ENCODE assay signal across 26 mouse cellular contexts in the genomic region with DNA sequence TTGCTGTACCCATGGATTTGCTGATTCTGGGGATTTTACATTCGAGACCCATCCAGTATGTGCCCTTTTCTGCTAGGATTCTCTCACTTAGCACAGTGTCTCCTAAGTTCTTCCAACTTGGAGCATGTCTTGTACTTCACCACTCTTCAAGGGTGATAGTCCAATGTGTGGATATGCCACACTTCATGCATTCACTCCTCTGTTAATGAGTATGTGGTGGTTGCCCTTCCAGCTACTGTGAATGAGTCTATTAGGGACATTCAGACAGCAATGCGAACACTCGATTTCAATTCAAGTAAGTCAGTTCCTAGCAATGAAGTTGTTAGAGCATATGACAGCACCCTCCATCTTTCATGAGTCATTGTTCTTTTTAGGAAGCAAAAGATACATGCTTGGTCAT. TPM values are rescaled to one million over a fixed set of nuclear protein-coding genes. Genes with fewer than 3 reads are reported as not detected.
DNase-seq lines count a peak whose midpoint lies in the region; ATAC-seq and TF ChIP-seq lines count a peak whose summit lies in the region.
"Had no signal": no experiment of that assay in that cellular context is flagged by ENCODE, and none has a peak within 500 bp of the region (broad histone marks: within the 10 kb centered on the region; RNA-seq: fewer than 3 reads in every experiment).

No protein-coding gene starts in this region.

- WGBS in heart, adult 2 months, result 92% methylated on average over 3 of the region's 3 CpGs
- 90% methylated on average over 3 of the region's 3 CpGs for WGBS in kidney, embryonic 15.5 days
- WGBS in kidney, postnatal 0 days, result 83% methylated on average over 3 of the region's 3 CpGs

- peaks cover 4% of the 10 kb centered on the region for H3K36me3 ChIP-seq in heart, adult 2 months (ENCODE audit: control insufficient read depth, insufficient read depth, low read length)
- H3K36me3 ChIP-seq in kidney, embryonic 15.5 days, result peaks cover 72% of the 10 kb centered on the region
- peaks cover 32% of the 10 kb centered on the region for H3K36me3 ChIP-seq in kidney, postnatal 0 days (ENCODE audit: insufficient read depth, low read length)
- H3K36me3 ChIP-seq: forebrain, embryonic 12.5 days; forebrain, embryonic 15.5 days; hindbrain, embryonic 12.5 days; hindbrain, embryonic 15.5 days had no signal

- no peak overlapping the region for H3K27ac ChIP-seq in heart, adult 2 months
- H3K27ac ChIP-seq in kidney, embryonic 15.5 days, result no peak overlapping the region
- H3K27ac ChIP-seq in kidney, postnatal 0 days, result peak overlapping the region; percentile 50
- H3K27ac ChIP-seq: embryonic facial prominence, embryonic 10.5 days; embryonic facial prominence, embryonic 13.5 days; forebrain, embryonic 12.5 days; forebrain, embryonic 15.5 days; hindbrain, embryonic 12.5 days; hindbrain, embryonic 15.5 days had no signal

- H3K4me1 ChIP-seq in heart, adult 2 months (ENCODE audit: control insufficient read depth, insufficient read depth, low read length), result no peaks in the 10 kb centered on the region
- H3K4me1 ChIP-seq in kidney, embryonic 15.5 days, result peaks cover 14% of the 10 kb centered on the region
- peaks cover 4% of the 10 kb centered on the region; the same call in 1 of the 2 replicates for H3K4me1 ChIP-seq in kidney, postnatal 0 days (replicated peaks; ENCODE audit: insufficient read depth, low read length)
- H3K4me1 ChIP-seq: embryonic facial prominence, embryonic 13.5 days; forebrain, embryonic 12.5 days; hindbrain, embryonic 12.5 days; hindbrain, embryonic 15.5 days had no signal

- intact Hi-C loops in heart, adult 2 months (cut with DNase I), result no loop called here

- no peak for TF ChIP-seq POLR2A in heart, adult 2 months (IDR thresholded peaks at IDR 0.05; ENCODE audit: insufficient read depth, low read depth, low read length)

- peak; percentile 30 for DNase-seq in heart, adult 11 months
- no peak for DNase-seq in heart, adult 2 months
- DNase-seq in kidney, adult 8-10 months, result peak; percentile 53 to 70
- no peak for DNase-seq in kidney, postnatal 0 days (ENCODE audit: low spot score)
- no peak for DNase-seq in kidney, adult 18-20 months
- DNase-seq: adrenal gland, adult 8-10 months; adrenal gland, postnatal 25 days; cerebellum, adult 11-12 months; cerebellum, adult 8-10 months; cerebellum, postnatal 10 days; cerebellum, postnatal 36 days; embryo, embryonic 11 days; gastrocnemius, postnatal 25 days had no signal

- no peak overlapping the region for H3K4me3 ChIP-seq in heart, adult 2 months
- H3K4me3 ChIP-seq in kidney, embryonic 15.5 days (replicated peaks), result no peak overlapping the region
- H3K4me3 ChIP-seq in kidney, postnatal 0 days (replicated peaks; ENCODE audit: low read depth, low read length), result no peak overlapping the region
- H3K4me3 ChIP-seq: embryonic facial prominence, embryonic 10.5 days; embryonic facial prominence, embryonic 13.5 days; erythroblast, embryonic 14.5 days; forebrain, embryonic 12.5 days; forebrain, embryonic 15.5 days; hindbrain, embryonic 12.5 days; hindbrain, embryonic 15.5 days had no signal

- no peak overlapping the region for H3K4me2 ChIP-seq in kidney, embryonic 15.5 days
- H3K4me2 ChIP-seq in kidney, postnatal 0 days (ENCODE audit: low read length), result no peak overlapping the region
- H3K4me2 ChIP-seq: embryonic facial prominence, embryonic 13.5 days; forebrain, embryonic 12.5 days; forebrain, embryonic 15.5 days; heart, embryonic 11.5 days; hindbrain, embryonic 12.5 days; hindbrain, embryonic 15.5 days had no signal

- TF ChIP-seq EP300 in heart, adult 2 months (IDR thresholded peaks at IDR 0.05; ENCODE audit: insufficient read depth, low read depth, low read length), result no peak

- ATAC-seq in kidney, embryonic 15.5 days (replicated peaks; ENCODE audit: low FRiP score), result no peak
- peak; percentile 61; the same call in 1 of the 2 replicates for ATAC-seq in kidney, postnatal 0 days (replicated peaks; ENCODE audit: low FRiP score, low read depth)
- ATAC-seq: activated CD4-positive, CD25-positive, alpha-beta regulatory T cell, adult 4 months; forebrain, embryonic 15.5 days had no signal

- H3K27me3 ChIP-seq in heart, adult 2 months (ENCODE audit: control insufficient read depth, insufficient read depth, low read length), result no peaks in the 10 kb centered on the region
- no peaks in the 10 kb centered on the region for H3K27me3 ChIP-seq in kidney, embryonic 15.5 days
- no peaks in the 10 kb centered on the region for H3K27me3 ChIP-seq in kidney, postnatal 0 days (ENCODE audit: insufficient read depth, low read length)
- H3K27me3 ChIP-seq: embryonic facial prominence, embryonic 13.5 days; forebrain, embryonic 12.5 days; forebrain, embryonic 15.5 days; hindbrain, embryonic 12.5 days had no signal

- TF ChIP-seq CTCF in heart, adult 2 months (IDR thresholded peaks at IDR 0.05), result no peak
- TF ChIP-seq CTCF in kidney, postnatal 0 days (IDR thresholded peaks at IDR 0.05; ENCODE audit: low read depth), result no peak

- H3K9ac ChIP-seq in heart, adult 2 months (ENCODE audit: low read depth, low read length), result no peak overlapping the region
- no peak overlapping the region for H3K9ac ChIP-seq in kidney, embryonic 15.5 days
- H3K9ac ChIP-seq in kidney, postnatal 0 days (ENCODE audit: low read depth, low read length), result no peak overlapping the region
- H3K9ac ChIP-seq: embryonic facial prominence, embryonic 13.5 days; forebrain, embryonic 12.5 days; forebrain, embryonic 15.5 days; hindbrain, embryonic 12.5 days; hindbrain, embryonic 15.5 days had no signal

- no peaks in the 10 kb centered on the region for H3K9me3 ChIP-seq in kidney, embryonic 15.5 days (replicated peaks)
- H3K9me3 ChIP-seq in kidney, postnatal 0 days (replicated peaks; ENCODE audit: low read length), result no peaks in the 10 kb centered on the region
- H3K9me3 ChIP-seq: embryonic facial prominence, embryonic 10.5 days; embryonic facial prominence, embryonic 13.5 days; forebrain, embryonic 12.5 days; forebrain, embryonic 15.5 days; hindbrain, embryonic 12.5 days; hindbrain, embryonic 15.5 days had no signal

- peaks cover 2% of the 10 kb centered on the region; the same call in 1 of the 2 replicates for H3K79me2 ChIP-seq in heart, adult 2 months (replicated peaks; ENCODE audit: control insufficient read depth, insufficient read depth, low read length)

RNA-seq across cellular contexts. Expression of gene A730049H05Rik, which starts 6.5 kb away (rescaled TPM):
- under 1 TPM in 1 of 2 experiments, not detected in 1; 0.30 TPM for total RNA-seq in heart, adult 2 months (2021)
- 0.06 TPM in 1 of 2 replicates, not detected in the other for polyA plus RNA-seq in heart, adult 2 months (2012; rRNA removed)
- 1.9 and 2.9 TPM in 2 replicates for polyA plus RNA-seq in kidney, embryonic 15.5 days (2015; fragmentation: Nextera tagmentation; extraction: Ambion mirVana)
- 7.0 and 7.1 TPM in 2 replicates for polyA plus RNA-seq in kidney, postnatal 0 days (2015; fragmentation: Nextera tagmentation; extraction: Ambion mirVana)
- total RNA-seq: hematopoietic stem cell, adult 5-6 weeks had no signal
- polyA plus RNA-seq: activated CD4-positive, CD25-positive, alpha-beta regulatory T cell, adult 4 months; erythroblast, embryonic 14.5 days had no signal

RNA-seq across cellular contexts. Expression of gene Gm15737, which starts 59.3 kb away (rescaled TPM):
- under 1 TPM; 0.36 to 0.52 TPM for total RNA-seq in heart, adult 2 months (2021)
- 0.12 and 0.56 TPM in 2 replicates for polyA plus RNA-seq in heart, adult 2 months (2012; rRNA removed)
- 0.06 and 0.08 TPM in 2 replicates for polyA plus RNA-seq in kidney, embryonic 15.5 days (2015; fragmentation: Nextera tagmentation; extraction: Ambion mirVana)
- polyA plus RNA-seq in kidney, postnatal 0 days (2015; fragmentation: Nextera tagmentation; extraction: Ambion mirVana), result 0.03 TPM in 1 of 2 replicates, not detected in the other
- total RNA-seq: adrenal gland, postnatal 25 days; hematopoietic stem cell, adult 5-6 weeks had no signal
- polyA plus RNA-seq: activated CD4-positive, CD25-positive, alpha-beta regulatory T cell, adult 4 months; brain, embryonic 14.5 days; cortical plate, adult 2 months; embryonic facial prominence, embryonic 10.5 days; embryonic facial prominence, embryonic 13.5 days; erythroblast, embryonic 14.5 days; forebrain, embryonic 12.5 days; forebrain, embryonic 15.5 days; hindbrain, embryonic 12.5 days; hindbrain, embryonic 15.5 days had no signal

Comparison
In these comparisons a context has a peak if more than half of its experiments do, and no peak if none do; other contexts are left out.
1. DNase-seq: peak in heart, adult 11 months (single experiment) and kidney, adult 8-10 months (2 of 2); none in heart, adult 2 months (0 of 2), kidney, postnatal 0 days (single experiment) and kidney, adult 18-20 months (single experiment).